21 mouse cellular contexts compared by ENCODE assay signal in the genomic region with DNA sequence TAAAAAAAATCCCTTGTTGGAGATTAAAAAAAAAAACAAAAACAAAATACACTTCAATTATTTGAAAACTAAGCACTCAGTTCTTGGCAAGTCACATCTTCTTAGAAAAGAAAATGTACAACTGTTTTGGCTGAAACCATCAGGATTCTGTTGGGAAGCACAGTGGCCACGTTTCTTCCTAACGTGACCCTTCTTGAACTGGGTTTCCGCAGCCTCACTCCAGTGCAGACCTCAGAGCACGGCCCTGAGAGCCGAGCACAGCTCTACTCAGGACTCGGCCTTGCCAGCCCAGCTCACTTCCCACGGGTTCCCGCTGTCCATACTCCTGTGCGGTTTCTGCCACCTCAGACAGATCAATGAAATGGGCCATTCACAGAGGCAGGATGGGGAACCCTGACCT.
"Had no signal": no experiment of that assay in that cellular context is flagged by ENCODE, and none has a peak within 500 bp of the region (broad histone marks: within the 10 kb centered on the region; RNA-seq: fewer than 3 reads in every experiment).

No protein-coding gene starts in this region.

- H3K27me3 ChIP-seq: limb, embryonic 13.5 days; midbrain, embryonic 13.5 days; neural tube, embryonic 12.5 days; neural tube, embryonic 15.5 days; stomach, embryonic 15.5 days had no signal

- H3K9me3 ChIP-seq: limb, embryonic 10.5 days; limb, embryonic 13.5 days; midbrain, embryonic 13.5 days; neural tube, embryonic 12.5 days; neural tube, embryonic 15.5 days; stomach, embryonic 15.5 days had no signal

- H3K36me3 ChIP-seq: limb, embryonic 10.5 days; limb, embryonic 13.5 days; midbrain, embryonic 13.5 days; neural tube, embryonic 12.5 days; neural tube, embryonic 15.5 days; stomach, embryonic 15.5 days had no signal

- DNase-seq: kidney, adult 9 months; kidney, postnatal 14 days; layer of hippocampus, adult 9-11 months; liver; liver, postnatal 0 days; lung, embryonic 14.5 days; right cerebral cortex, adult 18-20 months; right cerebral cortex, postnatal 14 days; right cerebral cortex, postnatal 4 days; spleen, adult 18-20 months; thymus, postnatal 25 days had no signal

- H3K27ac ChIP-seq: layer of hippocampus, adult 2 months; limb, embryonic 10.5 days; limb, embryonic 13.5 days; liver, embryonic 14.5 days; macrophage; midbrain, embryonic 13.5 days; neural tube, embryonic 12.5 days; neural tube, embryonic 15.5 days; stomach, embryonic 15.5 days had no signal

- H3K4me2 ChIP-seq: limb, embryonic 13.5 days; lung, embryonic 14.5 days; midbrain, embryonic 13.5 days; neural tube, embryonic 12.5 days; neural tube, embryonic 15.5 days; stomach, embryonic 15.5 days had no signal

- H3K9ac ChIP-seq: limb, embryonic 13.5 days; liver, embryonic 14.5 days; liver, postnatal 0 days; lung, embryonic 14.5 days; midbrain, embryonic 13.5 days; neural tube, embryonic 12.5 days; neural tube, embryonic 15.5 days; stomach, embryonic 15.5 days had no signal

- H3K4me3 ChIP-seq: layer of hippocampus, adult 2 months; limb, embryonic 10.5 days; limb, embryonic 13.5 days; midbrain, embryonic 13.5 days; neural tube, embryonic 12.5 days; neural tube, embryonic 15.5 days; stomach, embryonic 15.5 days had no signal

- ATAC-seq: liver, postnatal 0 days; lung, postnatal 0 days; midbrain, embryonic 13.5 days had no signal

- H3K4me1 ChIP-seq: limb, embryonic 13.5 days; midbrain, embryonic 13.5 days; neural tube, embryonic 12.5 days; neural tube, embryonic 15.5 days; stomach, embryonic 15.5 days had no signal
